Mouse (Mus musculus): ENCODE results near the gene Pou2af1.

Pou2af1 gene

DNA sequence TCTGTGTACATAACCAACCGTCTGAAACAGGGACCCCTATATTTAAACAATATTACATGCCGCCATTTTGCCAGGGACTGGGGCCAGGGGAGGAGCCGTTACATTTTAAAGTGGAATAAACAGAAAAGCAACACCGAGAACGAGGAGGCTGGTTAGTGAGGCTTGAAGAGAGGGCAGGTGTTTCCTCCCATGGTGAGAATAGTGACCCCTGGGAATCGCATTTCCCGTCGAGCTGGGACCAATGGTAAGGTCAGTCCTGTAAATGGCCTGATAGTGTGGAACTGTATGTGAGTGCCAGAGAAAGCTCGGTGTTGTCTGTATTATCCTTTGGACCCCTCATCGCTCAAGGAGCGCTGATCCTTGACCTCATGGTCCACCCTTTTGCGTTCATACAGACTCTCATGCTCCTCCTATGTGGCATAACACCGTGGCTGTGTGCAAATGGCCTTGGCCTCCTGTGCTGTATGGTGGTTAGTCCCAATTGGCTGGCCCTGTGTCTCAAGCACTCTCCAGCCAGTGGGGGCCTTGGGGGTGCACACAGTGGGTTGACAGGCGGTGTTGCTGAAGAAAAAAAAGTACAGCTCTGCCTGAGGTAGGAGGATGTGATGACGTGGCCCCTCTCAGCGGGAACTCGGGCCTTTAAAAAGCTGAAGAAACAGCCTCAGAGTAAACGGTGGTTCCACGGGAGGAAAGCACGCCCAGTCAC lies at the start of gene Pou2af1:
Pou2af1 (plus strand) TSS at position 686 of the 706 bp plus-strand sequence.
- peak; percentile 24 for DNase-seq (ENCODE audit: low read depth, low spot score)

- no peak for DNase-seq (ENCODE audit: low read depth, low spot score)
These were observed 49.5 kb upstream of the Pou2af1 start for GRCm38 (mm10) chr9:51163989-51164388.

DNA sequence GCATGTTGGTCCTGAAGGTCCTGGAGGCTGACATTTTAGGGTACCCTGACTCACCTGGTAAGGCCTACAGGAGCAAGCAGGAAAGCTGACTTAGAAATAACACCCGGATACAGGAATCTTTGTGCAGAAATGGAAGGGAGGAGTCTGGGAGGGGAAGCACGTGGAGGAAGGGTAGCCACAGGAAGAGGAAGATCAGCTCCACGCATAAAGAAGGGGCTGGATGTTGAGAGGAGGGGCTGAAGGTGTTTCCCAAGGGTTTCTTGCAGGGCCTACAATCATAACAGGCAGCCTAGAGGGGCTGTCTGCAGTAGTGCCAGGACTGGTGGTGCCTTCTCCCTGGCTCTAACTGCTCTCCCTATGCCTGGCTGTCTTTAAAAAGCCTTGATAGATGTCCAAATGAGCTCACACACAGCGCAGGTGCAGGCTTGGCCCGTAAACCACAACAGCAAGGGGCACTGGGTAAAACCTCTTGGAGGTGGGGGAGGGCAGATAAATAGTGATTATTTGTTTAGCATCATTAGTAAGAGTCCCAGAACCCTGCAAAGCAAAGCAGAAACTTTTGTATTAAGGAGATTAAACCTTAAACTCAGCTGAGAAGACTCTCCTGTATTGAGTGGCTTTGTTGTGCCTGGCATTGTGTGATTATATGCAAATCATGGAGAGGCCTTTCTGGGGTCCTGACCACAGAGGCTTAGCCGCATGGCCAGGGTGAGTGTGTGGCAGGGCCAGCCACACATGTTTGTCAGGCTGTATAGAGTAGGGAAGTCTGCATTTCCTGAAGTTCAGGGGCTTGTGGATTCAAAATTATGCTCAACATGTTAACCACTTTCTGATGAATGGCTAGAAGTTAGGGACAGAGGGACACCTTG lies 48.0 kb upstream of the Pou2af1 start, which contains the start of gene Gm32742:
Gm32742 (minus strand) TSS at position 206 of the 869 bp plus-strand sequence.
- no peak for DNase-seq (ENCODE audit: low read depth, low spot score)

DNA sequence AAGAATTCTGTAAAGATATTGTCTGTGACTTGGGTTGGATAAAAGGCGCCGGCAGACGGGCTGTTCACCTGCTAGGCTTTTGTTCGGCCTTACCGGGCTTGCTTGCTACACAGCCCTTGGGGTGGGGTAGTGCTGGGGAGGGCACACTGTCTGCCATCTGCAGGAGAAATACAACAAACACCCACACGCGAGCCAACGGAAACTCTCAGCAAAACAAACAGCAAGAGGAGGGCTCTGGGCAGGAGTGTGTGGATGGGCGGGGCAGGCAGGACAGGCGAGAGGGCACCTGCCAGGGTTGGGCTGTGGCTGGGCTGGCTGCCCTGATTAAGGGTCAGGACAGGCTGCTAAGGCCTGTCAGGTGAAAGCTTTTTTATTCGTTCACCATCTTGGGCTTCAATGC lies 45.6 kb upstream of the Pou2af1 start:
- no peak for DNase-seq (ENCODE audit: low read depth, low spot score)

- DNase-seq (ENCODE audit: low read depth, low spot score) = no peak
These were observed 44.8 kb upstream of the Pou2af1 start for GRCm38 (mm10) chr9:51168698-51169097.

DNA sequence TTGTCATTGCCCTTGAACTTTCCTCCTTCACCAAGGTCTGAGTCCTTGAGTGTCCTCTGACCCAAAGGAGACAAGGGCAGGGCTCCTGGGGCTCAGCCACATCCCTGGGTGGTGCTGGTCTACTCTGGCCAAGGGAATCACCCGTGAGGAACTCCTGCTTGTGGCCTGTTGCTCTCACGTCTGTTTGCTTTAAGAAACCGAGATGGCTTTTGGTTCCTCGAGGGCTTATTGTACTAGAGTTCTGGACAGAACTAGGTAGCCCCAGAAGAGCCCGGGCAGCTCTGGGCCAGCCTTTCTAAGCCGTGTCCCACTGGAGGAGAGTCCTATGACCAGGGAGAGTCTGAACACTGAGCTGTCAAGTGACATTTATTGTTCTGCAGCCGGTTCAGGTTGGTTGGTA lies 44.4 kb upstream of the Pou2af1 start:
- no peak for DNase-seq (ENCODE audit: low read depth, low spot score)

- DNase-seq (ENCODE audit: low read depth, low spot score) = no peak
These were observed 43.2 kb upstream of the Pou2af1 start for GRCm38 (mm10) chr9:51170298-51170697.

DNA sequence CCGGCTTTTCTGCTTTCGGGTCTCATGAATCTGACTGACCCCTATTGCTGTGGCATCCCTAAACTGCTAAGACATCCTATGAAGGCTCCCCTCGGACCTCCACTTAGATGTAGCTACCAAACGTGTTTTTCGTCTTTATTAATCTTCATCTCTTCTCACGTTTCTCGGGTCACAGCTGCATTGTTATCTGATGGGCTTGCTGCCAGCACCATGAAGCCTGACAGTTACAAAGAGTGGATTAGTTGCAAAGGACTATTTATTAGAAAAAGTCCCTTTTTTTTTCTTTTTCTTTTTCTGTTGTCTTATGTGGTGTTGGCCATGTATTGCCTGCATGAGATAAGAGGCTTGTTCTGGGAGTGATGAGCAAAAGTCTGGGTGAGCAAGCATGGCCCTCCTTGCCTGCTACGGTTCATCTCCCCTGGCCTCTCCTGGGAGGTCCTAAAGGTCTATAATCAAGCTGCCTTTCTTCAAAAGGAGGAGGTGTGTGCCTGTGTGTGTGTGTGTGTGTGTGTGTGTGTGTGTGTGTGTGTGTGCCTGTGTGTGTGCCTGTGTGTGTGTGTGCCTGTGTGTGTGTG lies 38.5 kb upstream of the Pou2af1 start:
- DNase-seq (ENCODE audit: low read depth, low spot score) = no peak

GRCm38 (mm10) chr9:51175722-51176121 lies 37.8 kb upstream of the Pou2af1 start:
- DNase-seq (ENCODE audit: low read depth, low spot score) = no peak

DNA sequence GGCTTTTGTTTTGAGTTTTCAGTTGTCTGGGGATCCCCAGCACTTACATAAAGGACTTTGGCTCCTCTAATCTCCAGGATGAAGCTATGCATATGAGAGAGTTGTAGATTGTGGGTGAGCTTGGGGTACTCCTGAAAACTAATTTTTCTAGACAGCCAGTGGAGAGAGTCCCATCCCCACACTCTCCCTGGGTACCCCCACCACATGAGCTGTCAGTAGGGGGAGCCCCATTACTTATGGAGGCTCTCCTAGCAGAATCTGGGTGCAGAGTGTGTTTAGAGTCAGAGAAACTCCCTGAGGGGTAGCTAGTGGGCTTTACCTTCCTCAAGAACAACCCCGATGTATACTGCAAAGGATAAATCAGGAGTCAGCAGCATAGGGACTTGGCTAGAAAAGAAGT lies 35.2 kb upstream of the Pou2af1 start:
- DNase-seq (ENCODE audit: low read depth, low spot score) = no peak

DNA sequence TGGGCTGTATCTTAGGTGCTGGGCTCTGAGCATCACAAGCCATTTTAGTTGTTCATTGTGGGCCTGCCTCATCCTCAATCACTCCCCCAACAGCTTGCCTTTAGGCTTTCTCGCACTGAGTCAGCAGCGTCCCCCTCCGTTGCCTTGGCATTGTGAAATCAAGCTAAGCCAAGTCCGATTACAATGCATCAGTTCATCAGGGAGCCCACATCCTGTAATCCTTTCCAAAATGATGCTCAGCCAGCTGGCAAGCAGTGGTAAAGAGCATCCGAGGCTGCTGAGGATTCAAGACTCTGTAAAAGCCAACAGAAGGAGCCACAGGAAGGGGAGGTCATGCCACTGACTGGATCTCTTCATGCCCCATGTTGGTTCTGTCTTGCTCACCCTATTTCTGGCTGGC lies 32.9 kb upstream of the Pou2af1 start:
- DNase-seq (ENCODE audit: low read depth, low spot score) = peak; percentile 19

DNA sequence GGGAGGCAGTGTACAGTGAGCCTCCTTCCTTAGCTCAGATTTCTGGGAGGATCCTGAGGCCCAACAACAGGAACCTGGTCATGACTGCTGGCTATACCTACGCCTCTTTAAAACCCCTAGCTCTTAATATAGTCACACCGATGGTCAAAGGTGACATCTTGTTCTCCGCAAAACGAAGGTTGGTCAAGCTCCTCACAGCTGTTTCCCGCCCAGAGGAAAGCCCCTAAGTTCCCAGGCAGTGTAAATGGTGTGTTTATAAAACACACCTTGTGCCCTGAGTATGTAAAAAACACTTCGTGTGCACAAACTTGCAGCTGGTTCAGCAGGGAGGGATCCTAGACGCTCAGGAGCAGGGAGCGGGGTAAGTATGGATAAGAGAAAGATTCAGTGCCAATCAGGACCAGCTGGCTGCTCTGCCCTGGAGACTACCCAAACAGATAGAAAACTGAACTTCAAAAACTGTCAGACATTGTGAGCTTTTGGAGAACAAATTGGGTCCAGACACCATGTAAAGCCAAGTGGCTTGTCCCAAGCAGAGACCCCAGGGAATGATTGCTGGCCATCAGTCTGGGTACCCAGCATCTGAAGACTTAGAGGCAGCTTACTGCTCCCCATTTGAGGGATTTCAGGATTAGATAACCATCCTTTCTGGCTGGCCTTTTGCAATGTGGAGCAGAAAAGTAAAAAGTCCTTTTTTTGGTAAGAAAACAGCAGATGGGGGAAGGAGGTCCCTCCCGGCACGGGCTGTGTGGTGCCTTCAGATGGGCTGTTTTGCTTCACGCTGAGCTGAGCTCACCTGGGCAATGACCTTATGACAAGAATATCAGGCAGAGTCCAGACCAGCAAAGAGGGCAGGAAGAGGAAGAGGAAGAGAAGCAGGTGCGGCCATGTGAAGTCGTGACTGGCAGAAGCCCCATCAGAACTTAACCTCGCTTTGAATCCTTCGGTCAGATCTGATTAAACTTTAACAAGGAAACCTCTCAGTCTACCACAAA lies 30.5 kb upstream of the Pou2af1 start:
- no peak for DNase-seq (ENCODE audit: low read depth, low spot score)

DNA sequence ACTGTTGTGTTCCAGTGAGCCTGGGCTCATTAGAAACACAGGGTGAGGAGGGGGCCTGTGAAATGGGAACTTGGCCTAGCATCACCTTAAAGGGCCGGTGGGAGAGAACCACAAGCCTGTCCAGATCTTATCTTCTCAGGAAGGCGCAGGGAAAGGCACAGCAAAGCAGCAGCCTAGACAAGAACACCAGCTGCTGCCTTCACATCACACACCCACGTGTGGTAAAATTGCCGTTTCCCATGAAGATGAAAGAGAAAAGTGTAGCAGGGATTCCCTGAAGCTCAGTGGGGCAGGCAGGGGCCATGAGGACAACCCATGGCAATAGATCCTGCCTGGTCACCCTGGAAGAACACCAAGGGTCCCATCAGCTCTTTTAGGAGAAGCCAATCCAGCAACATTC lies 28.1 kb upstream of the Pou2af1 start:
- no peak for DNase-seq (ENCODE audit: low read depth, low spot score)

GRCm38 (mm10) chr9:51185871-51186270 lies 27.6 kb upstream of the Pou2af1 start:
- DNase-seq (ENCODE audit: low read depth, low spot score) = no peak

GRCm38 (mm10) chr9:51190655-51191054 lies 22.9 kb upstream of the Pou2af1 start:
- no peak for DNase-seq (ENCODE audit: low read depth, low spot score)

- no peak for DNase-seq (ENCODE audit: low read depth, low spot score)
These were observed 18.7 kb upstream of the Pou2af1 start for GRCm38 (mm10) chr9:51194790-51195189.

DNA sequence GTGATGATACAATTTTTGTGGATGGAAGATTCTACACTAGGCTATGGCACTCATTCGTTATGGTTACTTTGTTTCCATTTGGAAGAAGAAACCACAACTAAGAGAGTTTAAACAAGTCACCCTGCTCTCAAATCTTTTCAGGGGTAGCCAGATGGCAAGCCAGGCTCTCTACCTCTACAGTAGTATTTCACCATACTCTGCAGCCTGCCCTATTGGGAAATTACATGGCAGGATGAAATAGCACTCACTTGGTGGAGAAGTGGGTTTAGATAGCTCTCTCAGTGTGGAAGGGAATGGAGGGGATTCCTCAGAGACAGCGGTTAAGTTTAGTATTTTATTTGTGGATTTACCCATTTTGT lies 4.6 kb upstream of the Pou2af1 start:
- DNase-seq (ENCODE audit: low read depth, low spot score) = no peak

DNA sequence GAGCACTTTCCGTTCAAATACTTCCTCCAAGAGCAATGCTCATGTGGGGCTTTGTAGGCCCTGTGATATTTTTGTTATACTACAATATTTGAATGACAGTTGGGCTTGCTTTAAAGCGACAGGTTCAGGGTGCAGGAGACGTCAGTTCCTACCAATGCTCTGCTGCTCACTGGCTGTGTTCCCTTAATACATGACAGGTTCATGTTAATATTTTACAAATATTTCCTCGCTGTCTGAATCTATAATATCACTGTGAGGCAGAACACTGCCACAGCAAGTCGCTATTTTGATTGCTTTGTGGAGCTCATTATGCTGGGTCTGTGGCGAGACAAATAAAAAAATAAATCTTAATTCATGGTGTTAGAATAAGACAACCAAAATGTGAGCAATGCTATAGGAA lies 2.3 kb upstream of the Pou2af1 start:
- no peak for DNase-seq (ENCODE audit: low read depth, low spot score)

DNA sequence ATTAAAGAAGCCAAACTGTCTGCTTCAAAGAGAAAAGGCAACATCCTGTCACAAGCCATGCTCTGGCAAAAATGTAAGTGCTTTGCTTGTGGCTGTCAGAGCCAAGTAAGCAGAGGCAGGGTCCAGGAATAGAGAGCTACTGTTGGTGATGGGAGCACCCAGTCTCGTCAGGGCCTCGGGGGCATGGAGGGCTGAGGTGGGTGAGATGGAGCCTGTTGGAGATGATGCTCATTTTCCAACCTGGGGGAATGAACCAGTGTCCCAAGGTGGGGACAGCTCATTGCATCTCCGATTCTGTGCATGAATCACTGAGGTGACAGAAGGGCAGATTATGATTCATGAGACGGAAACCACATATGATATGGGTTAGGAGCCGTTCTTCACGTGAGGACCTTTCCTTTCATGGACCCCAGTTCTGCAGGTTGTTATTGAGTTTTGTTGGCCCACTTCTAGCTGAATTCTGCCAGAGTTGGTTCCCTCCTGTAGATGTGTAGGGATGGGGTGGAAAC lies 275 bp downstream of the Pou2af1 start:
- DNase-seq (ENCODE audit: low read depth, low spot score) = no peak

DNA sequence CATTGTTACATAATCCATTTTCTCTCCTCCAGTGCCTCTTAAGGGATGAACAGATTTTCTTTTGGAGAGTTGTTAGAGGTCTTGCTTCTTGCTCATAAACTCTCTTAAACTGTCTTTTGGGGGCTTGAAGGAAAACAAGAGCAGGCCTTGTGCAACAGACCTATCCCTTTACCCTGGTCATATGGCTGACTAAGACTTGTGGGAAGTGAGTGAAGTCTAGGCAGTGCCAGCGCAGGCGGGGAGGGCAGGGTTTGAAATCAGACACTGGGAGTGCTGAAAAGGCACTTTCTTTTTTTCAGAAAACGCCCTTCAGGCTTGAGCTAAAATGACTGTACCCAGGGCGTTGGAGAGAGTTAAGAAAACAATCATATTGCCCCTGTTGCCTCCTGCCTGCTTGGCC lies 1.8 kb downstream of the Pou2af1 start:
- DNase-seq (ENCODE audit: low read depth, low spot score) = peak; percentile 4

DNA sequence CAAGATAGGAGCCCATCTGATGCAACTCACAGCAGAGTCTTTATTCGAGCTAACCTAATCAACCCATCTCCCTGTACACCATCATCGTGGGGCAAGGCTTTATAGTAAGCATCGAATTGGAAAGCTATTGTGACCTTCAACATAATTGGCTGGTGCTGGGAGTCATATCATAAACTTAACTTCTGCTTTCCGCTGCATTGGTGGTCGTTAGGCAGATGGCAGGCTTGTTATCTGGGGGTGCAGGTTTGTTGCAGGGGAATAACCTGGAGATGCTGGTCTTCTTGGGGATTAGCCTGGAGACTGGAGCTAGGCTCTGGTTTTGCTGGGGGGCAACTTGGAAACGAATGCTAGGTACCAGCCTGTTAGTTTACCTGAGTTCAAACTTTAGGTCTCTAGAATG lies 2.4 kb downstream of the Pou2af1 start:
- no peak for DNase-seq (ENCODE audit: low read depth, low spot score)
